Mouse (Mus musculus) forebrain, postnatal 0 days (tissue): Measurements from ENCODE around the gene 1700030J22Rik. TPM values are rescaled to one million over a fixed set of nuclear protein-coding genes. Genes with fewer than 3 reads are reported as not detected.

ENCODE experiments used
- ATAC-seq: fragments of 200-750 bp; cut with Nextera tagmentation; 2 replicates; pipeline ENCODE4 v1.8.0; 2017; ENCODE audit warnings: mild to moderate bottlenecking, moderate library complexity
- DNase-seq: peaks from one replicate; pipeline ENCODE4 v3.0.0-alpha.2; 2015
- H3K27ac ChIP-seq: fragments of 300-500 bp; sonication (generic); 2 replicates; pipeline ENCODE4 v1.5.1; 2014; ENCODE audit warnings: low read depth, mild to moderate bottlenecking, antibody characterized with exemption, low read length, moderate library complexity, mixed read lengths
- H3K27me3 ChIP-seq: fragments of 300-500 bp; sonication (generic); 2 replicates; pipeline ENCODE4 v1.6.1; 2014; ENCODE audit warnings: mild to moderate bottlenecking, low read length, mixed read lengths; ENCODE audit not compliant: insufficient read depth
- H3K36me3 ChIP-seq: fragments of 300-500 bp; sonication (generic); 2 replicates; pipeline ENCODE4 v1.6.1; 2014; ENCODE audit warnings: mild to moderate bottlenecking, moderate library complexity; ENCODE audit not compliant: insufficient read depth
- H3K4me1 ChIP-seq: fragments of 300-500 bp; sonication (generic); 2 replicates; pipeline ENCODE4 v1.6.1; 2014; ENCODE audit warnings: antibody characterized with exemption; ENCODE audit not compliant: insufficient read depth
- H3K4me2 ChIP-seq: fragments of 300-500 bp; sonication (generic); 2 replicates; pipeline ENCODE4 v1.6.1; 2014; ENCODE audit warnings: low read depth, mild to moderate bottlenecking, moderate library complexity
- H3K4me3 ChIP-seq: fragments of 300-500 bp; sonication (generic); 2 replicates; pipeline ENCODE4 v1.5.1; 2014; ENCODE audit warnings: low read depth, low read length, mixed read lengths
- H3K9ac ChIP-seq: fragments of 300-500 bp; sonication (generic); 2 replicates; pipeline ENCODE4 v1.6.1; 2014; ENCODE audit warnings: mild to moderate bottlenecking
- H3K9me3 ChIP-seq: fragments of 300-500 bp; sonication (generic); 2 replicates; pipeline ENCODE4 v1.6.1; 2016; ENCODE audit warnings: low read length
- CTCF ChIP-seq: sonication (generic); IDR thresholded peaks from 2 replicates; pipeline ENCODE4 v1.5.1; 2016; ENCODE audit warnings: antibody characterized with exemption, control low read depth, low read depth
- WGBS: fragments of 180-500 bp; shearing (Covaris S2); extraction: QIAGEN DNeasy Blood & Tissue Kit; methylation state at CpG from one replicate; pipeline ENCODE4 v1.1.7; 2014; 5-methylcytosine and 5-hydroxymethylcytosine counted together
- polyA plus RNA-seq: library from polyadenylated mRNA; unstranded; fragments of >200 nt; fragmentation: Nextera tagmentation; extraction: Ambion mirVana; gene quantifications from 2 replicates; pipeline ENCODE4 v1.2.1, GENCODE M21; 2015
- total RNA-seq: library from RNA; depleted of rRNA; stranded (reverse); fragments of >200 nt; gene quantifications from 2 replicates; pipeline ENCODE4 v1.2.3, GENCODE M21; 2014

1700030J22Rik gene
- total and polyA plus RNA-seq, 2 experiments from 2014 or later: 6.5 to 7.9 TPM

DNA sequence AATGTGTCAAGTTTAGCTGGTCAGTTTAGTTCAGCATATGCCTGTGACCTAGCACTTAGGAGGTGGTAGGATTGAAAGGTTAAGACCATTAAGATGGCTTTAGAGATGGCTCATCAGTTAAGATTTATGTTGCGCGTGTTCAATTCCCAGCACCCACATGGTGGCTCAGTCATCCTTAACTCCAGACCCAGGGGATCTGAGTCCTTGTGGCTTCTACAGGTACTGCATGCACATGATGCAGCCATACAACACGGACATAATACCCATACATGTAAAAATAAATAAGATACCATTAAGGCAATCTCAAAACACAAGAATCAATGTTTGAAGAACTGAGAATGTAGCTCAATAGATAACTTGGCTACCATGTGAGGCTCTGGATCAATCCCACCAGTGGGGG, 11.1 kb upstream of the 1700030J22Rik start:
- Histone ChIP-seq H3K36me3 (no peaks in the 10 kb centered on the region), H3K27me3 (no peaks in the 10 kb centered on the region), H3K9ac (no peak overlapping the region), H3K9me3 (no peaks in the 10 kb centered on the region), H3K27ac (no peak overlapping the region), H3K4me1 (peaks cover 9% of the 10 kb centered on the region; the same call in 1 of the 2 replicates), H3K4me3 (no peak overlapping the region), H3K4me2 (no peak overlapping the region)
- ATAC-seq (no peak), DNase-seq (no peak)
- 95% methylated on average over 3 of the region's 3 CpGs for WGBS
- TF ChIP-seq CTCF: no peak

DNA sequence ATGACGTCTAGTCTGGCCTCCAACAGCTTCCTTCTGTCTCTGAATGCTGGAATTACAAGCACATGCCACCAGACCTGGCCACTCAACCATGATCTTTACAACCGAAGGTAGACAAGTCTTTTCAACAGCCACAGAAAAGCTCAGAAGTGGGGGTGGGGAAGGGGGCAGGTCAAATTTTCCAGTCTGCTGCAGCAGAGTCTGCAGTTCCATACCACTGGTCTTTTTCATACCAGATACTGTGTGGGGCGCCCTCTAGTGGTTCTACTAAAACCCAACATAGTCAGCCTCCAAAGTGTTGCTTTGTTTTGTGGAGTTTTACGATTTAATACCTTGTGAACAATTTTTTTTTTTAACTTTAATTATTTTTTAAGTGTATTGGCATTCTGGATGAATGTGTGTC, 1.4 kb upstream of the 1700030J22Rik start:
- Histone ChIP-seq H3K27me3 (no peaks in the 10 kb centered on the region), H3K4me3 (no peak overlapping the region), H3K9me3 (no peaks in the 10 kb centered on the region), H3K4me2 (no peak overlapping the region), H3K27ac (no peak overlapping the region), H3K9ac (no peak overlapping the region), H3K4me1 (0 out of 2 replicates have a peak, but pooled peaks cover 2% of the 10 kb centered on the region), H3K36me3 (no peaks in the 10 kb centered on the region; the same call in 1 of the 2 replicates)
- DNase-seq (peak; percentile 80), ATAC-seq (no peak)
- 7% methylated on average over 4 of the region's 4 CpGs for WGBS
- TF ChIP-seq CTCF: peak; percentile 74

GRCm38 (mm10) chr8:116978052-116978451, 707 bp downstream of the 1700030J22Rik start:
- 24% methylated on average over 8 of the region's 8 CpGs for WGBS
- Histone ChIP-seq H3K9ac (peak overlapping the region; percentile 50), H3K4me1 (0 out of 2 replicates have a peak, but pooled peaks cover 2% of the 10 kb centered on the region), H3K4me2 (peak overlapping the region; percentile 74), H3K36me3 (no peaks in the 10 kb centered on the region), H3K27ac (no peak overlapping the region; the same call in 1 of the 2 replicates), H3K9me3 (no peaks in the 10 kb centered on the region), H3K4me3 (peak overlapping the region; percentile 75), H3K27me3 (no peaks in the 10 kb centered on the region)
- peak; percentile 37 for DNase-seq
- no peak for TF ChIP-seq CTCF
- ATAC-seq: no peak

- no peak for DNase-seq
- no peak for ATAC-seq
- Histone ChIP-seq H3K4me1 (0 out of 2 replicates have a peak, but pooled peaks cover 2% of the 10 kb centered on the region), H3K27ac (no peak overlapping the region), H3K9ac (no peak overlapping the region), H3K4me3 (no peak overlapping the region), H3K36me3 (peaks cover 3% of the 10 kb centered on the region), H3K4me2 (no peak overlapping the region), H3K27me3 (no peaks in the 10 kb centered on the region), H3K9me3 (no peaks in the 10 kb centered on the region)
- 53% methylated on average over 5 of the region's 5 CpGs for WGBS
- TF ChIP-seq CTCF: no peak
Measured at GRCm38 (mm10) chr8:116975606-116976005, 3.2 kb downstream of the 1700030J22Rik start.

DNA sequence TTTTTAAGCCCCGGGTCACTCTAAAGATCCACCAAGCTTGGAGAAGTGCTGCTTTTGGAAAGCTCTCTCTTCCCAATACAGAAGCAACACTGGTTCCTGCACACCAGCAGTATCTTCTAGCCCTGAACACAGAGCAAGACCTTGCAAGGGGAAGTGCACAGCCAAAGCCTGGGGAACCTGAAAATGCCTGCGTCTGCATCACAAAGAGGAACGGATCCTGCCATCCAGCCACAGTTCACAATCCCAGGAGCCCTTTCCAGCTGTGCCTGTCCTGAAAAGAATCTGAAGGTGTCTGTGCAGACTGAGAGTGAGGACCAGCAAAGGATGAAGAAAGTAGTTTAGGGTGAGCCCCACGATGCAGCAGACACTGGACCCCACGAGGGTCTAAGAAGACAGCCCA, 3.7 kb downstream of the 1700030J22Rik start:
- DNase-seq (no peak), ATAC-seq (no peak)
- no peak overlapping the region for H3K4me3 ChIP-seq
- H3K36me3 ChIP-seq: peaks cover 5% of the 10 kb centered on the region
- H3K27ac ChIP-seq: no peak overlapping the region
- H3K4me2 ChIP-seq: no peak overlapping the region
- H3K27me3 ChIP-seq: no peaks in the 10 kb centered on the region
- H3K4me1 ChIP-seq: 0 out of 2 replicates have a peak, but pooled peaks cover 2% of the 10 kb centered on the region
- H3K9ac ChIP-seq: no peak overlapping the region
- H3K9me3 ChIP-seq: no peaks in the 10 kb centered on the region
- 29% methylated on average over 5 of the region's 5 CpGs for WGBS
- TF ChIP-seq CTCF: no peak

DNA sequence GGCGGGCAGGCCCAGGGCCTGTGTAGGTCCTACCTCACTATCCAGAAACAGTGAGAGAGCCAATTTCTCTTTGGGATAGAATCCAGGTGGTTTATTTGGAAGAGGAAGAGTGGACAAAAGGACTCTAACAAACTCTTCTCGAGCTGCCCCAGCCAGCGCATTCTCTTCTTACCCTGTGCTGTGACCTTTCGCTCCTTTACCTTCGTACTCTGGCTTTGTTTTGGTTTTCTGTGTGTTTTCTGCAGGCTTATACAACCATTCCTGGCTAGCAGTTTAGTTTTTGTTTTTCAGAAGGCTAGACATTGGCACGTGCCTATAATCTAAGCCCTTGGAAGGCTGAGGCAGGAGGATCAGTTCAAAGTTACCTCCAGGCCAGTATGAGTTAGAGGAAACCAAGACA, 9.2 kb downstream of the 1700030J22Rik start:
- 80% methylated on average over 6 of the region's 6 CpGs for WGBS
- H3K4me2 ChIP-seq: no peak overlapping the region
- no peak for ATAC-seq

GRCm38 (mm10) chr8:116954415-116954814, 24.3 kb downstream of the 1700030J22Rik start:
- Histone ChIP-seq H3K4me3 (no peak overlapping the region), H3K9ac (no peak overlapping the region), H3K4me2 (no peak overlapping the region), H3K4me1 (no peaks in the 10 kb centered on the region), H3K27ac (no peak overlapping the region), H3K36me3 (peaks cover 60% of the 10 kb centered on the region), H3K9me3 (no peaks in the 10 kb centered on the region), H3K27me3 (no peaks in the 10 kb centered on the region)
- no peak for ATAC-seq
- TF ChIP-seq CTCF: no peak
- 91% methylated on average over 9 of the region's 9 CpGs for whole genome bisulfite sequencing
- no peak for DNase-seq

More for the DNA sequence above, 9.2 kb downstream of the 1700030J22Rik start:
- H3K36me3 ChIP-seq: peaks cover 5% of the 10 kb centered on the region
- no peak overlapping the region for H3K27ac ChIP-seq
- no peak for DNase-seq
- H3K4me3 ChIP-seq: no peak overlapping the region
- no peak for TF ChIP-seq CTCF
- H3K27me3 ChIP-seq: no peaks in the 10 kb centered on the region
- no peaks in the 10 kb centered on the region for H3K9me3 ChIP-seq
- no peaks in the 10 kb centered on the region for H3K4me1 ChIP-seq
- H3K9ac ChIP-seq: no peak overlapping the region

- peaks cover 41% of the 10 kb centered on the region for H3K36me3 ChIP-seq
- ATAC-seq (no peak), DNase-seq (no peak)
- no peaks in the 10 kb centered on the region for H3K9me3 ChIP-seq
- no peak overlapping the region for H3K9ac ChIP-seq
- no peak overlapping the region for H3K4me2 ChIP-seq
- H3K27me3 ChIP-seq: no peaks in the 10 kb centered on the region
- H3K4me3 ChIP-seq: no peak overlapping the region
- H3K27ac ChIP-seq: no peak overlapping the region
- H3K4me1 ChIP-seq: no peaks in the 10 kb centered on the region
- TF ChIP-seq CTCF: no peak
- WGBS: 93% methylated on average over 8 of the region's 8 CpGs
Measured at GRCm38 (mm10) chr8:116952428-116952827, 26.3 kb downstream of the 1700030J22Rik start.
